Mouse (Mus musculus): ENCODE measurements around the gene Etv4. TPM values are rescaled to one million over a fixed set of nuclear protein-coding genes. Genes with fewer than 3 reads are reported as not detected.

Gene Etv4
- polyA plus RNA-seq, 1 experiment from 2014 or later, result 2.0 TPM

GRCm38 (mm10) chr11:101759530-101759929, 25.6 kb downstream of the Etv4 start:
- Histone ChIP-seq H3K27me3 (ENCODE audit: control insufficient read depth, insufficient read depth, low read length) (no peaks in the 10 kb centered on the region), H3K4me2 (replicated peaks; ENCODE audit: low read depth) (no peak overlapping the region), H3K4me3 (ENCODE audit: low read depth, low read length) (no peak overlapping the region), H3K9ac (ENCODE audit: low read length) (no peak overlapping the region), H3K4me1 (replicated peaks; ENCODE audit: control insufficient read depth, insufficient read depth) (no peaks in the 10 kb centered on the region), H3K27ac (replicated peaks) (no peak overlapping the region), H3K36me3 (ENCODE audit: control insufficient read depth, insufficient read depth, low read length) (peaks cover 30% of the 10 kb centered on the region), H3K9me3 (ENCODE audit: control insufficient read depth, low read length) (no peaks in the 10 kb centered on the region)
- TF ChIP-seq CTCF (IDR thresholded peaks at IDR 0.05; ENCODE audit: low read depth) (no peak), EP300 (optimal IDR thresholded peaks at IDR 0.05) (no peak)
- 83% methylated on average over 3 of the region's 3 CpGs for WGBS
- no peak for ATAC-seq (ENCODE audit: low FRiP score, low TSS enrichment)
- DNase-seq (ENCODE audit: low spot score), result no peak

DNA sequence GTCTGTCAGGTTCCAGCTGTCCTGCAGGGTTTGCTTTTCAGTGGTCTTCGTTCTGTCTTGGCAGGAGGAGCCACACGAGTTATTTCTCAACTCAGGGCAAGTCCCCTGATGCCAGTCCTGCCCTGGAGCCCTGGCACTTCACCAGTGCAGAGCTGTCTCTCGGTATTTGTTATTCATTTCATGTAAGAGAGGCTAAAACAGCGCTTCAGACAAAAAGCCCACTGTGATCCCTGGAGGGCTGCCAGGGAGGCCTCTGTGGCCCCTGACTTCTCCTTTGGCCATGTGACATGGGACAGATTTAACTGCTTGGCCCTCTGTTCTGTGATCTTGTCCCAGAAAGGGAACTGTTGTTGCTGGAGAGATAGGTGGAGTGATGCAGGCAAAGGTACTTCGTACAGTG, 26.7 kb downstream of the Etv4 start:
- ATAC-seq (ENCODE audit: low FRiP score, low TSS enrichment), result no peak

GRCm38 (mm10) chr11:101757366-101757765, 27.8 kb downstream of the Etv4 start:
- WGBS, result 65% methylated on average over 8 of the region's 8 CpGs
- Histone ChIP-seq H3K36me3 (ENCODE audit: control insufficient read depth, insufficient read depth, low read length) (peaks cover 43% of the 10 kb centered on the region), H3K27me3 (ENCODE audit: control insufficient read depth, insufficient read depth, low read length) (no peaks in the 10 kb centered on the region), H3K4me2 (replicated peaks; ENCODE audit: low read depth) (no peak overlapping the region), H3K9ac (ENCODE audit: low read length) (no peak overlapping the region), H3K4me3 (ENCODE audit: low read depth, low read length) (no peak overlapping the region), H3K4me1 (replicated peaks; ENCODE audit: control insufficient read depth, insufficient read depth) (no peaks in the 10 kb centered on the region), H3K9me3 (ENCODE audit: control insufficient read depth, low read length) (no peaks in the 10 kb centered on the region), H3K27ac (replicated peaks) (peak overlapping the region; percentile 30; the same call in 1 of the 2 replicates)
- no peak for ATAC-seq (ENCODE audit: low FRiP score, low TSS enrichment)
- TF ChIP-seq EP300 (optimal IDR thresholded peaks at IDR 0.05) (no peak), CTCF (IDR thresholded peaks at IDR 0.05; ENCODE audit: low read depth) (no peak)
- no peak for DNase-seq (ENCODE audit: low spot score)

More for the DNA sequence above, 26.7 kb downstream of the Etv4 start:
- 73% methylated on average over 5 of the region's 5 CpGs for WGBS
- peaks cover 35% of the 10 kb centered on the region for H3K36me3 ChIP-seq (ENCODE audit: control insufficient read depth, insufficient read depth, low read length)
- H3K9ac ChIP-seq (ENCODE audit: low read length), result no peak overlapping the region
- no peaks in the 10 kb centered on the region for H3K4me1 ChIP-seq (replicated peaks; ENCODE audit: control insufficient read depth, insufficient read depth)
- no peak for DNase-seq (ENCODE audit: low spot score)
- TF ChIP-seq CTCF (IDR thresholded peaks at IDR 0.05; ENCODE audit: low read depth) (no peak), EP300 (optimal IDR thresholded peaks at IDR 0.05) (no peak)
- H3K27ac ChIP-seq (replicated peaks), result no peak overlapping the region
- H3K9me3 ChIP-seq (ENCODE audit: control insufficient read depth, low read length), result no peaks in the 10 kb centered on the region
- no peaks in the 10 kb centered on the region for H3K27me3 ChIP-seq (ENCODE audit: control insufficient read depth, insufficient read depth, low read length)
- H3K4me2 ChIP-seq (replicated peaks; ENCODE audit: low read depth), result no peak overlapping the region
- no peak overlapping the region for H3K4me3 ChIP-seq (ENCODE audit: low read depth, low read length)

GRCm38 (mm10) chr11:101756616-101757015, 28.6 kb downstream of the Etv4 start:
- Histone ChIP-seq H3K9me3 (ENCODE audit: control insufficient read depth, low read length) (no peaks in the 10 kb centered on the region), H3K4me3 (ENCODE audit: low read depth, low read length) (no peak overlapping the region), H3K9ac (ENCODE audit: low read length) (no peak overlapping the region), H3K4me1 (replicated peaks; ENCODE audit: control insufficient read depth, insufficient read depth) (no peaks in the 10 kb centered on the region), H3K27ac (replicated peaks) (peak overlapping the region; percentile 25; the same call in 1 of the 2 replicates), H3K36me3 (ENCODE audit: control insufficient read depth, insufficient read depth, low read length) (peaks cover 44% of the 10 kb centered on the region), H3K27me3 (ENCODE audit: control insufficient read depth, insufficient read depth, low read length) (no peaks in the 10 kb centered on the region), H3K4me2 (replicated peaks; ENCODE audit: low read depth) (no peak overlapping the region)
- WGBS, result 89% methylated on average over 8 of the region's 8 CpGs
- no peak for DNase-seq (ENCODE audit: low spot score)
- TF ChIP-seq EP300 (optimal IDR thresholded peaks at IDR 0.05) (no peak), CTCF (IDR thresholded peaks at IDR 0.05; ENCODE audit: low read depth) (no peak)
- no peak for ATAC-seq (ENCODE audit: low FRiP score, low TSS enrichment)

GRCm38 (mm10) chr11:101733596-101733995, 51.6 kb downstream of the Etv4 start:
- Histone ChIP-seq H3K27me3 (ENCODE audit: control insufficient read depth, insufficient read depth, low read length) (no peaks in the 10 kb centered on the region), H3K9me3 (ENCODE audit: control insufficient read depth, low read length) (no peaks in the 10 kb centered on the region), H3K9ac (ENCODE audit: low read length) (peak overlapping the region; percentile 77), H3K4me1 (replicated peaks; ENCODE audit: control insufficient read depth, insufficient read depth) (0 out of 2 replicates have a peak, but pooled peaks cover 3% of the 10 kb centered on the region), H3K4me3 (ENCODE audit: low read depth, low read length) (peak overlapping the region; percentile 78), H3K27ac (replicated peaks) (peak overlapping the region; percentile 78; the same call in 1 of the 2 replicates), H3K36me3 (ENCODE audit: control insufficient read depth, insufficient read depth, low read length) (peaks cover 14% of the 10 kb centered on the region), H3K4me2 (replicated peaks; ENCODE audit: low read depth) (peak overlapping the region; percentile 66)
- TF ChIP-seq EP300 (optimal IDR thresholded peaks at IDR 0.05) (no peak), CTCF (IDR thresholded peaks at IDR 0.05; ENCODE audit: low read depth) (no peak)
- no peak for DNase-seq (ENCODE audit: low spot score)
- WGBS, result 26% methylated on average over 9 of the region's 9 CpGs
- ATAC-seq (ENCODE audit: low FRiP score, low TSS enrichment), result no peak

DNA sequence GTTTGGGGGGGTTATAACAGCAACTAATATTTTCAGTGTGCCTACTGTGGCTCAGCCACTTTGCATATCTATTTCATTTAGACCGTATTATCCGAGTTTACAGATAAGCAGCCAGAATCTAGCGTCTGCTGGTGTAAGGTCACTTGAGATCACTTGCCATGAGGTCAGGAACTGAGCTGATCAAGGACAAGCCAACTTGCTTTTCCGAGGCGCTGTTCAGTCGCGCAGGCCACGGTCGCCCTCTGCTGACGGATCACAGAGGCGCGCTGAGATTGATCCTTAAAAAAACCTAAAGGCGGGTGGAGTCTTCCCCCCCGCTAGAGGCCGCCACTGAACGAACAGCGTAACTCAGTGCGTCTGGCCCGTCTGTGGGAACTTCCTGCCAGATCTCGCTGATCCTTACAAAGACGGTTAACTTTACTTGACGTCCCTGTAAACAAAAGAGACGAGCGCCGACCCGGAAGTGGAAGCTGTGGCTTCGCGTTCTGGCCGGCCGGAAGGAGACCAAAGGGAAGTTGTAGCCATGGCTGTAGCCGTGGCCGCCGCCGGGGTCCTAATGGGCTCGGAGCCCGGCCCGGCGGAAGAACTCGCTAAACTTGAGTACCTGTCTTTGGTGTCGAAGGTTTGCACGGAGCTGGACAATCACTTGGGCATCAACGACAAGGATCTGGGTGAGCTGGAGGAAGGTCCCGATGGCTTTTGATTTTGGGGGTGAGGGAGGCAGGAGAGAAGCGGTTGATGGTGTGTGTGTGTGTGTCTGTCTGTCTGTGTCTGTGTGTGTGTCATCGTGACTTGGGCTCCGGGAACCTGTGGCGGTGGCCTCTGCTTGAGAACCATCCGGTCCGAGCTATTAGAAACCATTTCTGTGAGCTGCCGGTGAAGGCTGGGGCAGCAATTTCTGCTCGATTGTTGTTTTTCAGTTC, 52.4 kb downstream of the Etv4 start, which contains the start of gene Dhx8:
TSS of gene Dhx8 (plus strand) at position 402 of the 923 bp plus-strand sequence.
- Histone ChIP-seq H3K27me3 (ENCODE audit: control insufficient read depth, insufficient read depth, low read length) (no peaks in the 10 kb centered on the region), H3K9ac (ENCODE audit: low read length) (peak within 1 kb of the TSS; percentile 77), H3K36me3 (ENCODE audit: control insufficient read depth, insufficient read depth, low read length) (peaks cover 9% of the 10 kb centered on the region), H3K9me3 (ENCODE audit: control insufficient read depth, low read length) (no peaks in the 10 kb centered on the region), H3K4me1 (replicated peaks; ENCODE audit: control insufficient read depth, insufficient read depth) (0 out of 2 replicates have a peak, but pooled peaks cover 3% of the 10 kb centered on the region), H3K4me2 (replicated peaks; ENCODE audit: low read depth) (peak within 1 kb of the TSS; percentile 66), H3K27ac (replicated peaks) (peak within 1 kb of the TSS; percentile 78), H3K4me3 (ENCODE audit: low read depth, low read length) (peak within 1 kb of the TSS; percentile 78)
- DNase-seq (ENCODE audit: low spot score) (peak; percentile 98), ATAC-seq (ENCODE audit: low FRiP score, low TSS enrichment) (peak; percentile 98)
- TF ChIP-seq EP300 (optimal IDR thresholded peaks at IDR 0.05) (peak; percentile 95), CTCF (IDR thresholded peaks at IDR 0.05; ENCODE audit: low read depth) (peak; percentile 100)
- WGBS, result under 1% methylated on average over 51 of the region's 51 CpGs
